Mouse (Mus musculus) thymus, adult 2 months (tissue): Measurements from ENCODE around the gene Slc25a23.

Experiments
- CTCF ChIP-seq: fragments of 200-500 bp; IDR thresholded peaks from 2 replicates; pipeline ENCODE4 v1.5.1; 2012; ENCODE audit warnings: mild to moderate bottlenecking, control low read depth, low read length, moderate library complexity, borderline replicate concordance; ENCODE audit not compliant: control insufficient read depth, poor library complexity, insufficient read depth; ENCODE audit errors: extremely low read depth
- POLR2A ChIP-seq: fragments of 200-500 bp; IDR thresholded peaks from 2 replicates; pipeline ENCODE4 v1.6.1; 2012; ENCODE audit warnings: mild to moderate bottlenecking, low read length, control low read depth, moderate library complexity; ENCODE audit not compliant: control insufficient read depth, poor library complexity, insufficient read depth; ENCODE audit errors: extremely low read depth

GRCm38 (mm10) chr17:57095855-57096622 lies 36.4 kb upstream of the Slc25a23 start:
- TF ChIP-seq CTCF (no peak), POLR2A (no peak)
